Mouse (Mus musculus) kidney, embryonic 15.5 days (tissue): ENCODE measurements at regions not wholly inside any gene's neighbourhood (a gene's known extent, or its start where the extent isn't known, plus 50 kb on each side); places are given as distances from the start of the nearest gene placed in this dataset.
"Not testable (repeated sequence)": the region's sequence is repeated elsewhere in the genome, so short reads cannot be mapped to it uniquely, and the experiment has no call there.

Experiments used
- ATAC-seq: fragments of 200-750 bp; cut with Nextera tagmentation; replicated peaks from 2 replicates; pipeline ENCODE4 v1.8.0; 2017; ENCODE audit warnings: moderate TSS enrichment; ENCODE audit not compliant: low FRiP score
- H3K27ac ChIP-seq: fragments of 300-500 bp; sonication (generic); 2 replicates; pipeline ENCODE4 v1.5.1; 2015; ENCODE audit warnings: mild to moderate bottlenecking, inconsistent platforms
- H3K27me3 ChIP-seq: fragments of 300-500 bp; sonication (generic); 2 replicates; pipeline ENCODE4 v1.6.1; 2015; ENCODE audit warnings: inconsistent platforms
- H3K36me3 ChIP-seq: fragments of 300-500 bp; sonication (generic); 2 replicates; pipeline ENCODE4 v1.6.1; 2015; ENCODE audit warnings: inconsistent platforms
- H3K4me1 ChIP-seq: fragments of 300-500 bp; sonication (generic); 2 replicates; pipeline ENCODE4 v1.6.1; 2015; ENCODE audit warnings: inconsistent platforms
- H3K4me2 ChIP-seq: fragments of 300-500 bp; sonication (generic); 2 replicates; pipeline ENCODE4 v1.6.1; 2015; ENCODE audit warnings: moderate library complexity, mild to moderate bottlenecking, inconsistent platforms
- H3K4me3 ChIP-seq: fragments of 300-500 bp; sonication (generic); replicated peaks from 2 replicates; pipeline ENCODE4 v1.5.1; 2015; ENCODE audit warnings: mild to moderate bottlenecking, inconsistent platforms
- H3K9ac ChIP-seq: fragments of 300-500 bp; sonication (generic); 2 replicates; pipeline ENCODE4 v1.6.1; 2015; ENCODE audit warnings: mild to moderate bottlenecking, inconsistent platforms
- H3K9me3 ChIP-seq: fragments of 300-500 bp; sonication (generic); replicated peaks from 2 replicates; pipeline ENCODE4 v1.6.1; 2016; ENCODE audit warnings: inconsistent platforms
- WGBS: fragments of 180-500 bp; shearing (Covaris S2); methylation state at CpG from one replicate; pipeline ENCODE4 v1.1.7; 2015; ENCODE audit warnings: mixed read lengths; 5-methylcytosine and 5-hydroxymethylcytosine counted together

GRCm38 (mm10) chr3:21761909-21762308 is 314.5 kb upstream of the Tbl1xr1 start:
- WGBS = 88% methylated on average over 3 of the region's 3 CpGs
- no peaks in the 10 kb centered on the region for H3K27me3 ChIP-seq
- H3K36me3 ChIP-seq = no peaks in the 10 kb centered on the region
- no peak overlapping the region for H3K4me2 ChIP-seq
- no peaks in the 10 kb centered on the region for H3K4me1 ChIP-seq
- no peak overlapping the region for H3K9ac ChIP-seq
- no peak for ATAC-seq
- H3K27ac ChIP-seq = no peak overlapping the region
- no peaks in the 10 kb centered on the region for H3K9me3 ChIP-seq
- no peak overlapping the region for H3K4me3 ChIP-seq

GRCm38 (mm10) chr3:21768081-21768480 is 308.4 kb upstream of the Tbl1xr1 start:
- H3K27ac ChIP-seq = no peak overlapping the region
- 95% methylated on average over 1 of the region's 1 CpGs for WGBS

GRCm38 (mm10) chr3:21769920-21770547 is 306.4 kb upstream of the Tbl1xr1 start:
- H3K4me2 ChIP-seq = no peak overlapping the region
- H3K27me3 ChIP-seq = no peaks in the 10 kb centered on the region

More at GRCm38 (mm10) chr3:21768081-21768480, 308.4 kb upstream of the Tbl1xr1 start:
- Histone ChIP-seq H3K4me1 (0 out of 2 replicates have a peak, but pooled peaks cover 4% of the 10 kb centered on the region), H3K9me3 (no peaks in the 10 kb centered on the region), H3K36me3 (no peaks in the 10 kb centered on the region), H3K4me3 (no peak overlapping the region), H3K27me3 (no peaks in the 10 kb centered on the region), H3K4me2 (no peak overlapping the region), H3K9ac (no peak overlapping the region)
- no peak for ATAC-seq

GRCm38 (mm10) chr3:21771752-21772298 is 304.6 kb upstream of the Tbl1xr1 start:
- ATAC-seq = no peak
- WGBS = 75% methylated on average over 4 of the region's 4 CpGs
- no peaks in the 10 kb centered on the region for H3K36me3 ChIP-seq

More at GRCm38 (mm10) chr3:21769920-21770547, 306.4 kb upstream of the Tbl1xr1 start:
- no peak for ATAC-seq
- H3K9me3 ChIP-seq = no peaks in the 10 kb centered on the region
- no peak overlapping the region for H3K9ac ChIP-seq
- 0 out of 2 replicates have a peak, but pooled peaks cover 4% of the 10 kb centered on the region for H3K4me1 ChIP-seq
- 56% methylated on average over 9 of the region's 9 CpGs for WGBS
- no peak overlapping the region for H3K4me3 ChIP-seq
- H3K36me3 ChIP-seq = no peaks in the 10 kb centered on the region
- H3K27ac ChIP-seq = no peak overlapping the region

GRCm38 (mm10) chr3:21774172-21774842 is 302.1 kb upstream of the Tbl1xr1 start:
- Histone ChIP-seq H3K9me3 (no peaks in the 10 kb centered on the region), H3K4me3 (no peak overlapping the region), H3K36me3 (no peaks in the 10 kb centered on the region), H3K4me1 (0 out of 2 replicates have a peak, but pooled peaks cover 4% of the 10 kb centered on the region), H3K27ac (no peak overlapping the region), H3K27me3 (no peaks in the 10 kb centered on the region), H3K4me2 (no peak overlapping the region), H3K9ac (no peak overlapping the region)
- no peak for ATAC-seq
- 83% methylated on average over 4 of the region's 4 CpGs for WGBS

More at GRCm38 (mm10) chr3:21771752-21772298, 304.6 kb upstream of the Tbl1xr1 start:
- Histone ChIP-seq H3K27me3 (no peaks in the 10 kb centered on the region), H3K27ac (no peak overlapping the region), H3K4me1 (0 out of 2 replicates have a peak, but pooled peaks cover 4% of the 10 kb centered on the region), H3K9me3 (no peaks in the 10 kb centered on the region), H3K4me2 (no peak overlapping the region), H3K9ac (no peak overlapping the region), H3K4me3 (no peak overlapping the region)

- H3K27ac ChIP-seq = no peak overlapping the region
- no peak overlapping the region for H3K9ac ChIP-seq
- no peaks in the 10 kb centered on the region for H3K4me1 ChIP-seq
- no peaks in the 10 kb centered on the region for H3K27me3 ChIP-seq
- H3K9me3 ChIP-seq = no peaks in the 10 kb centered on the region
- H3K4me3 ChIP-seq = no peak overlapping the region
- no peak overlapping the region for H3K4me2 ChIP-seq
- no peaks in the 10 kb centered on the region for H3K36me3 ChIP-seq
- 85% methylated on average over 4 of the region's 4 CpGs for WGBS
- ATAC-seq = no peak
These were observed 297.7 kb upstream of the Tbl1xr1 start for GRCm38 (mm10) chr3:21778789-21779188.

- ATAC-seq = no peak
- 75% methylated on average over 4 of the region's 4 CpGs for WGBS
- H3K27ac ChIP-seq = no peak overlapping the region
- H3K9ac ChIP-seq = no peak overlapping the region
- H3K4me3 ChIP-seq = no peak overlapping the region
- no peaks in the 10 kb centered on the region for H3K9me3 ChIP-seq
- H3K27me3 ChIP-seq = no peaks in the 10 kb centered on the region
- no peaks in the 10 kb centered on the region for H3K4me1 ChIP-seq
- H3K4me2 ChIP-seq = no peak overlapping the region
- H3K36me3 ChIP-seq = no peaks in the 10 kb centered on the region
These were observed 284.3 kb upstream of the Tbl1xr1 start for GRCm38 (mm10) chr3:21791983-21792631.

- Histone ChIP-seq H3K4me1 (no peaks in the 10 kb centered on the region), H3K4me3 (no peak overlapping the region), H3K27me3 (no peaks in the 10 kb centered on the region), H3K27ac (no peak overlapping the region), H3K9me3 (no peaks in the 10 kb centered on the region), H3K9ac (no peak overlapping the region), H3K4me2 (no peak overlapping the region), H3K36me3 (no peaks in the 10 kb centered on the region)
- ATAC-seq = no peak
- 43% methylated on average over 1 of the region's 1 CpGs for WGBS
These were observed 278.3 kb upstream of the Tbl1xr1 start for GRCm38 (mm10) chr3:21798139-21798538.

GRCm38 (mm10) chr3:21803886-21804285 is 272.6 kb upstream of the Tbl1xr1 start:
- H3K9ac ChIP-seq, H3K27ac ChIP-seq, ATAC-seq, H3K4me2 ChIP-seq, H3K36me3 ChIP-seq, H3K4me1 ChIP-seq, H3K9me3 ChIP-seq, H3K27me3 ChIP-seq, H3K4me3 ChIP-seq: not testable (repeated sequence)
- 84% methylated on average over 2 of the region's 2 CpGs for WGBS

GRCm38 (mm10) chr3:21806494-21807157 is 269.8 kb upstream of the Tbl1xr1 start:
- H3K4me3 ChIP-seq = no peak overlapping the region
- H3K27me3 ChIP-seq = no peaks in the 10 kb centered on the region
- H3K4me2 ChIP-seq = no peak overlapping the region
- no peak for ATAC-seq
- no peak overlapping the region for H3K9ac ChIP-seq
- WGBS = 89% methylated on average over 2 of the region's 2 CpGs
- peaks cover 5% of the 10 kb centered on the region; the same call in 1 of the 2 replicates for H3K4me1 ChIP-seq
- H3K27ac ChIP-seq = no peak overlapping the region
- H3K9me3 ChIP-seq = no peaks in the 10 kb centered on the region
- H3K36me3 ChIP-seq = no peaks in the 10 kb centered on the region

- Histone ChIP-seq H3K9ac (no peak overlapping the region), H3K36me3 (no peaks in the 10 kb centered on the region), H3K27ac (no peak overlapping the region), H3K9me3 (no peaks in the 10 kb centered on the region), H3K4me1 (peaks cover 5% of the 10 kb centered on the region; the same call in 1 of the 2 replicates), H3K27me3 (no peaks in the 10 kb centered on the region), H3K4me3 (no peak overlapping the region), H3K4me2 (no peak overlapping the region)
- ATAC-seq = no peak
- 39% methylated on average over 2 of the region's 2 CpGs for WGBS
These were observed 267.9 kb upstream of the Tbl1xr1 start for GRCm38 (mm10) chr3:21808539-21808938.
